Mouse (Mus musculus) small intestine, adult 2 months (tissue): ENCODE data around the gene Dpf3.

ENCODE experiments used
- CTCF ChIP-seq: fragments of 200-500 bp; IDR thresholded peaks from 2 replicates; pipeline ENCODE4 v1.5.1; 2012; ENCODE audit warnings: low read depth, mild to moderate bottlenecking, control low read depth, inconsistent platforms, low read length, moderate library complexity, mixed read lengths; ENCODE audit not compliant: insufficient replicate concordance, insufficient read length; ENCODE audit errors: extremely low read depth
- POLR2A ChIP-seq: fragments of 200-500 bp; IDR thresholded peaks from 2 replicates; pipeline ENCODE4 v1.6.1; 2012; ENCODE audit warnings: low read depth, mild to moderate bottlenecking, control low read depth, inconsistent platforms, low read length, moderate library complexity

DNA sequence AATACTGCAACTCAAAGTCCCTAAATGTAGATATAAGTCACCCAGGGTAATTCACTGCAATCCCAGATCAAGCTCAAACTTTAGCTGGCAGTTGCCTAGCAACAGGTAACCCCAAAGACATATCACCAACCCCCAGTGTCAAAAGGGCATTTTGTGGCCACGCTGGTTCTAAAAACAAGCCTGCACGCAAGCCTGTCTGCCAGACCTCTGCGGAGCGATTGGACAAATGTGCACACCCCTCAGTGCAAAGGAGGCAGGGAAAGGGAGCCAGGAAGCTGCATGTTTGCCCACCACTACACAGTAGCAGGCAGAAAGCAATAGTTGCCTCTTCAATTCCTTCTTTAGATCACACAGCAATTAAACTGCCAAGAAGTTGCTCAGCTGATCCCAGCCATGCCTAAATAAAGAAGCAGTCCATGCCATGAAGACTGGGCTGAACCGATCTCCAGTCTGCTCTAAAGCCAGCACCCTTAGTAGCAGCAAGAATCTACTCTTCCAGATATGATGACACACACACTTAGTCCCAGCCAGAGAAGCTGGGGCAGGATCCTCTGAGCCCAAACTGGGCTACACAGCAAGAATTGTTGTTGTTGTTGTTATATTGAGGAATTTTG is 13.4 kb downstream of the Dpf3 start:
- TF ChIP-seq POLR2A, result no peak
- TF ChIP-seq CTCF, result no peak
